Mouse (Mus musculus) spleen, adult 2 months (tissue): ENCODE results near the gene Exoc6.

ENCODE experiments used
- CTCF ChIP-seq: fragments of 200-500 bp; IDR thresholded peaks from 2 replicates; pipeline ENCODE4 v1.5.1; 2011; ENCODE audit warnings: mild to moderate bottlenecking, inconsistent platforms; ENCODE audit not compliant: insufficient read depth, insufficient read length, insufficient replicate concordance; ENCODE audit errors: extremely low read depth
- POLR2A ChIP-seq: fragments of 200-500 bp; IDR thresholded peaks from 2 replicates; pipeline ENCODE4 v1.6.1; 2011; ENCODE audit warnings: low read depth, low read length, inconsistent platforms

- TF ChIP-seq CTCF = no peak
- no peak for TF ChIP-seq POLR2A
Measured at GRCm38 (mm10) chr19:37667855-37668594, 117.8 kb downstream of the Exoc6 start.
